In genomic region chr7:31126211-31126751, GRCm38 (mm10) we compare ENCODE assay signal across 9 mouse cellular contexts. TPM values are rescaled to one million over a fixed set of nuclear protein-coding genes. Genes with fewer than 3 reads are reported as not detected.
DNase-seq lines count a peak whose midpoint lies in the region; ATAC-seq and TF ChIP-seq lines count a peak whose summit lies in the region.
"Had no signal": no experiment of that assay in that cellular context is flagged by ENCODE, and none has a peak within 500 bp of the region (broad histone marks: within the 10 kb centered on the region; RNA-seq: fewer than 3 reads in every experiment).

No protein-coding gene starts in this region.

- H3K36me3 ChIP-seq in forebrain, postnatal 0 days (ENCODE audit: insufficient read depth) = peaks cover 28% of the 10 kb centered on the region
- peaks cover 30% of the 10 kb centered on the region for H3K36me3 ChIP-seq in limb, embryonic 13.5 days

- 3% methylated on average over 53 of the region's 53 CpGs for WGBS in forebrain, postnatal 0 days
- WGBS in limb, embryonic 13.5 days = 1% methylated on average over 53 of the region's 53 CpGs

- ATAC-seq in forebrain, postnatal 0 days = peak; percentile 32
- 0 out of 2 replicates have a peak, but pooled peaks have one; percentile 17 for ATAC-seq in limb, embryonic 13.5 days (ENCODE audit: low FRiP score, low read depth)
- ATAC-seq in megakaryocyte progenitor cell, adult 5-6 weeks (replicated peaks; ENCODE audit: poor library complexity) = no peak

- H3K9ac ChIP-seq in forebrain, postnatal 0 days = peak overlapping the region; percentile 63
- peak overlapping the region; percentile 74 for H3K9ac ChIP-seq in limb, embryonic 13.5 days

- H3K27me3 ChIP-seq in forebrain, postnatal 0 days (ENCODE audit: insufficient read depth, low read length) = no peaks in the 10 kb centered on the region; the same call in 1 of the 2 replicates
- peaks cover 54% of the 10 kb centered on the region for H3K27me3 ChIP-seq in limb, embryonic 13.5 days

- 0 out of 2 replicates have a peak overlapping the region, but pooled peaks have one; percentile 62 for H3K27ac ChIP-seq in forebrain, postnatal 0 days (ENCODE audit: low read depth, low read length)
- no peak overlapping the region for H3K27ac ChIP-seq in limb, embryonic 13.5 days

- DNase-seq in layer of hippocampus, postnatal 36 days = peak; percentile 58 to 62
- no peak for DNase-seq in layer of hippocampus, adult 9-10 months (ENCODE audit: low spot score)
- DNase-seq in cerebellum, adult 9-10 months = peak; percentile 77
- peak; percentile 41 for DNase-seq in forebrain, postnatal 0 days
- peak; percentile 60 to 66 for DNase-seq in right cerebral cortex, postnatal 10 days (ENCODE audit: low spot score in 2 of 2)
- no peak for DNase-seq in retina, postnatal 1 day

- no peak for TF ChIP-seq CTCF in forebrain, postnatal 0 days (IDR thresholded peaks at IDR 0.05; ENCODE audit: low read depth)

- no peaks in the 10 kb centered on the region for H3K4me1 ChIP-seq in forebrain, postnatal 0 days (ENCODE audit: insufficient read depth)
- H3K4me1 ChIP-seq in limb, embryonic 13.5 days = peaks cover 13% of the 10 kb centered on the region

- no peaks in the 10 kb centered on the region for H3K9me3 ChIP-seq in forebrain, postnatal 0 days (ENCODE audit: low read length)
- no peaks in the 10 kb centered on the region for H3K9me3 ChIP-seq in limb, embryonic 13.5 days

- H3K4me3 ChIP-seq in forebrain, postnatal 0 days (ENCODE audit: low read depth, low read length) = peak overlapping the region; percentile 65
- peak overlapping the region; percentile 64 for H3K4me3 ChIP-seq in limb, embryonic 13.5 days

- H3K4me2 ChIP-seq in forebrain, postnatal 0 days (ENCODE audit: low read depth) = peak overlapping the region; percentile 90
- H3K4me2 ChIP-seq in limb, embryonic 13.5 days (replicated peaks) = peak overlapping the region; percentile 97

RNA-seq across cellular contexts. Expression of gene Scn1b, which starts 0.5 kb away (rescaled TPM):
- total RNA-seq in layer of hippocampus, postnatal 36 days (2021) = 100 to 1,000 TPM; 548 to 620 TPM
- 26.7 and 38.0 TPM in 2 replicates for total RNA-seq in forebrain, postnatal 0 days (2014; rRNA removed)
- polyA plus RNA-seq in forebrain, postnatal 0 days (2015; fragmentation: Nextera tagmentation; extraction: Ambion mirVana) = 24.4 and 29.8 TPM in 2 replicates
- 4.1 and 4.5 TPM in 2 replicates for polyA plus RNA-seq in limb, embryonic 13.5 days (2015; fragmentation: Nextera tagmentation; extraction: Ambion mirVana)
- total RNA-seq in megakaryocyte progenitor cell, adult 5-6 weeks (2015) = not detected in 2 replicates
- total RNA-seq in megakaryocyte progenitor cell, adult 5-6 weeks (2017) = 0.17 and 0.37 TPM in 2 replicates

RNA-seq across cellular contexts. Expression of gene Hpn, which starts 11.2 kb away (rescaled TPM):
- total RNA-seq in layer of hippocampus, postnatal 36 days (2021) = 1 to 10 TPM; 4.6 to 6.8 TPM
- total RNA-seq in forebrain, postnatal 0 days (2014; rRNA removed) = 0.48 TPM in 1 of 2 replicates, not detected in the other
- polyA plus RNA-seq in forebrain, postnatal 0 days (2015; fragmentation: Nextera tagmentation; extraction: Ambion mirVana) = 0.19 and 0.61 TPM in 2 replicates
- 3.0 and 3.2 TPM in 2 replicates for polyA plus RNA-seq in limb, embryonic 13.5 days (2015; fragmentation: Nextera tagmentation; extraction: Ambion mirVana)
- 6.9 and 8.7 TPM in 2 replicates for total RNA-seq in megakaryocyte progenitor cell, adult 5-6 weeks (2015)
- 1.1 and 4.9 TPM in 2 replicates for total RNA-seq in megakaryocyte progenitor cell, adult 5-6 weeks (2017)

RNA-seq across cellular contexts. Expression of gene Gramd1a, which starts 29.4 kb away (rescaled TPM):
- total RNA-seq in layer of hippocampus, postnatal 36 days (2021) = 100 to 1,000 TPM; 111 to 118 TPM
- 244 and 265 TPM in 2 replicates for total RNA-seq in forebrain, postnatal 0 days (2014; rRNA removed)
- 176 and 178 TPM in 2 replicates for polyA plus RNA-seq in forebrain, postnatal 0 days (2015; fragmentation: Nextera tagmentation; extraction: Ambion mirVana)
- polyA plus RNA-seq in limb, embryonic 13.5 days (2015; fragmentation: Nextera tagmentation; extraction: Ambion mirVana) = 79.8 and 83.2 TPM in 2 replicates
- 67.1 and 71.7 TPM in 2 replicates for total RNA-seq in megakaryocyte progenitor cell, adult 5-6 weeks (2015)
- total RNA-seq in megakaryocyte progenitor cell, adult 5-6 weeks (2017) = 24.6 and 28.8 TPM in 2 replicates

RNA-seq across cellular contexts. Expression of gene Fxyd3, which starts 49.8 kb away (rescaled TPM):
- not detected for total RNA-seq in layer of hippocampus, postnatal 36 days (2021)
- total RNA-seq in forebrain, postnatal 0 days (2014; rRNA removed) = not detected in 2 replicates
- not detected in 2 replicates for polyA plus RNA-seq in forebrain, postnatal 0 days (2015; fragmentation: Nextera tagmentation; extraction: Ambion mirVana)
- 32.9 and 34.8 TPM in 2 replicates for polyA plus RNA-seq in limb, embryonic 13.5 days (2015; fragmentation: Nextera tagmentation; extraction: Ambion mirVana)
- total RNA-seq in megakaryocyte progenitor cell, adult 5-6 weeks (2015) = not detected in 2 replicates
- total RNA-seq in megakaryocyte progenitor cell, adult 5-6 weeks (2017) = not detected in 2 replicates
- total RNA-seq: left cerebral cortex, postnatal 25 days had no signal

Comparison
In these comparisons a context has a peak if more than half of its experiments do, and no peak if none do; other contexts are left out.
1. DNase-seq: peak in layer of hippocampus, postnatal 36 days (2 of 2), cerebellum, adult 9-10 months (single experiment), forebrain, postnatal 0 days (single experiment) and right cerebral cortex, postnatal 10 days (2 of 2); none in layer of hippocampus, adult 9-10 months (single experiment) and retina, postnatal 1 day (single experiment).
2. RNA of gene Scn1b, which starts 0.5 kb away (total RNA-seq): 548 to 620 TPM in layer of hippocampus, postnatal 36 days and 26.7 to 38.0 TPM in forebrain, postnatal 0 days; 0.17 to 0.37 TPM in megakaryocyte progenitor cell, adult 5-6 weeks; every median in the first group is over 10 times any median in the second.